Mouse (Mus musculus) intestine, embryonic 15.5 days (tissue): Measurements from ENCODE around the gene Thop1. TPM values are rescaled to one million over a fixed set of nuclear protein-coding genes. Genes with fewer than 3 reads are reported as not detected.
A peak's percentile ranks its signal among the peaks of the same experiment; 100 is the strongest.
"Not testable (repeated sequence)": the region's sequence is repeated elsewhere in the genome, so short reads cannot be mapped to it uniquely, and the experiment has no call there.

Experiments used
- ATAC-seq: fragments of 200-750 bp; cut with Nextera tagmentation; 2 replicates; pipeline ENCODE4 v1.8.0; 2017; ENCODE audit warnings: moderate TSS enrichment, moderate library complexity
- H3K27ac ChIP-seq: fragments of 300-500 bp; sonication (generic); 2 replicates; pipeline ENCODE4 v1.5.1; 2015; ENCODE audit warnings: mild to moderate bottlenecking, inconsistent platforms
- H3K27me3 ChIP-seq: fragments of 300-500 bp; sonication (generic); replicated peaks from 2 replicates; pipeline ENCODE4 v1.6.1; 2015; ENCODE audit warnings: inconsistent platforms
- H3K36me3 ChIP-seq: fragments of 300-500 bp; sonication (generic); 2 replicates; pipeline ENCODE4 v1.6.1; 2015; ENCODE audit warnings: inconsistent platforms
- H3K4me1 ChIP-seq: fragments of 300-500 bp; sonication (generic); replicated peaks from 2 replicates; pipeline ENCODE4 v1.6.1; 2015; ENCODE audit warnings: inconsistent platforms
- H3K4me2 ChIP-seq: fragments of 300-500 bp; sonication (generic); replicated peaks from 2 replicates; pipeline ENCODE4 v1.6.1; 2015; ENCODE audit warnings: mild to moderate bottlenecking, inconsistent platforms
- H3K4me3 ChIP-seq: fragments of 300-500 bp; sonication (generic); replicated peaks from 2 replicates; pipeline ENCODE4 v1.5.1; 2015; ENCODE audit warnings: inconsistent platforms
- H3K9ac ChIP-seq: fragments of 300-500 bp; sonication (generic); 2 replicates; pipeline ENCODE4 v1.6.1; 2015; ENCODE audit warnings: inconsistent platforms
- H3K9me3 ChIP-seq: fragments of 300-500 bp; sonication (generic); 2 replicates; pipeline ENCODE4 v1.6.1; 2016; ENCODE audit warnings: inconsistent platforms
- whole genome bisulfite sequencing: fragments of 180-500 bp; shearing (Covaris S2); methylation state at CpG from one replicate; pipeline ENCODE4 v1.1.7; 2015; 5-methylcytosine and 5-hydroxymethylcytosine counted together
- polyA plus RNA-seq: library from polyadenylated mRNA; unstranded; fragments of >200 nt; fragmentation: Nextera tagmentation; extraction: Ambion mirVana; gene quantifications from 2 replicates; pipeline ENCODE4 v1.2.1, GENCODE M21; 2015

The Thop1 gene
- polyA plus RNA-seq, 1 experiment from 2014 or later: 57.1 TPM

DNA sequence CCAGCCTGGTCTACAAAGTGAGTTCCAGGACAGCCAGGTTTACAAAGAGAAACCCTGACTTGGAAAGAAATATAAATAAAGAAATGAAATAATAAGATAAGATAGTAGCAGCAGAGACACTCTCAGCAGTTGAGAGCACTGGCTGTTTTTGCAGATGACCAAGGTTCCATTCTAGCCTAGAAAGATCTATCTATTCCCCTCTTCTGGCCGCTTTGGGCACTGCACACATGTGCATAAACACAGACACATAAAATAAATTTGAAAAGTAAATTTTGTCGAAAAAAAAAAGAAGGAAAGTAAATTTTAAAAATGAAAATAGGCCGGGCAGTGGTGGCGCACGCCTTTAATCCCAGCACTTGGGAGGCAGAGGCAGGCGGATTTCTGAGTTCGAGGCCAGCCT lies 33.6 kb upstream of the Thop1 start:
- Histone ChIP-seq H3K4me3 (no peak overlapping the region), H3K9me3 (no peaks in the 10 kb centered on the region), H3K27me3 (no peaks in the 10 kb centered on the region), H3K27ac (no peak overlapping the region), H3K4me1 (0 out of 2 replicates have a peak, but pooled peaks cover 2% of the 10 kb centered on the region), H3K36me3 (peaks cover 4% of the 10 kb centered on the region; the same call in 1 of the 2 replicates), H3K9ac (no peak overlapping the region), H3K4me2 (no peak overlapping the region)
- ATAC-seq: no peak
- WGBS: 77% methylated on average over 7 of the region's 7 CpGs

GRCm38 (mm10) chr10:81036988-81037580 lies 32.8 kb upstream of the Thop1 start, which contains the start of gene Slc39a3:
Slc39a3 (minus strand) TSS chr10:81037426.
- peak within 1 kb of the TSS; percentile 46 for H3K27ac ChIP-seq
- under 1% methylated on average over 35 of the region's 35 CpGs for whole genome bisulfite sequencing

GRCm38 (mm10) chr10:81041458-81042175 lies 28.2 kb upstream of the Thop1 start:
- WGBS: 25% methylated on average over 13 of the region's 13 CpGs
- no peak for ATAC-seq
- no peak overlapping the region for H3K4me2 ChIP-seq
- no peak overlapping the region for H3K4me3 ChIP-seq
- no peaks in the 10 kb centered on the region for H3K9me3 ChIP-seq
- H3K9ac ChIP-seq: no peak overlapping the region
- H3K36me3 ChIP-seq: peaks cover 33% of the 10 kb centered on the region
- H3K4me1 ChIP-seq: 0 out of 2 replicates have a peak, but pooled peaks cover 2% of the 10 kb centered on the region
- H3K27me3 ChIP-seq: no peaks in the 10 kb centered on the region
- H3K27ac ChIP-seq: no peak overlapping the region

More at GRCm38 (mm10) chr10:81036988-81037580, 32.8 kb upstream of the Thop1 start, which contains the start of gene Slc39a3:
- H3K9ac ChIP-seq: peak within 1 kb of the TSS; percentile 75
- no peaks in the 10 kb centered on the region for H3K9me3 ChIP-seq
- H3K36me3 ChIP-seq: no peaks in the 10 kb centered on the region
- no peaks in the 10 kb centered on the region for H3K27me3 ChIP-seq
- peak within 1 kb of the TSS; percentile 74 for H3K4me2 ChIP-seq
- peak within 1 kb of the TSS; percentile 68 for H3K4me3 ChIP-seq
- H3K4me1 ChIP-seq: 0 out of 2 replicates have a peak, but pooled peaks cover 2% of the 10 kb centered on the region
- peak; percentile 99 for ATAC-seq

GRCm38 (mm10) chr10:81045246-81045645 lies 24.6 kb upstream of the Thop1 start:
- not testable (repeated sequence) for H3K27me3 ChIP-seq, H3K9ac ChIP-seq, H3K27ac ChIP-seq, H3K9me3 ChIP-seq, ATAC-seq, H3K4me2 ChIP-seq, H3K4me1 ChIP-seq, H3K4me3 ChIP-seq
- 89% methylated on average over 14 of the region's 14 CpGs for WGBS
- H3K36me3 ChIP-seq: peaks cover 60% of the 10 kb centered on the region

GRCm38 (mm10) chr10:81050645-81051044 lies 19.2 kb upstream of the Thop1 start:
- H3K36me3 ChIP-seq: peaks cover 49% of the 10 kb centered on the region
- 81% methylated on average over 4 of the region's 4 CpGs for WGBS
- ATAC-seq: no peak

DNA sequence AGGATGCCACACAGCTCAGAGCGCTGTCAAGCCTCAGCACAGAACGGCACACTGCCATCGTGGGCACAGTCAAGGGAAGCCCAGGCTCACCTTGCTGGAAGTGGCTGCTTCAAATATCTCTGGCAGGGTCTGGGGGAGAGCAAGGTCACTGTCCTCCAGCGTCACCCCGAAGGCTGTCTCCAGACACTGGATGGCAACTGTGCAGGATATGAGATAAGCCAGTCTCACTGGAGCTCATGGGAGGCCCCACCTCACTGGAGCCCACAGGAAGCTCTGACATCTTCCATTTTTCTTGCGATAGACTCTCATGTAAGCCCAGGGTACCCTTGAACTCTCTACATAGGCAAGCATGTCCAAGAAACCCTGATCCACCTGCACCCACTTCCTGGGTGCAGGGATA lies 18.7 kb upstream of the Thop1 start:
- H3K4me2 ChIP-seq: no peak overlapping the region
- peaks cover 46% of the 10 kb centered on the region for H3K36me3 ChIP-seq
- no peaks in the 10 kb centered on the region for H3K27me3 ChIP-seq
- WGBS: 94% methylated on average over 6 of the region's 6 CpGs
- H3K27ac ChIP-seq: no peak overlapping the region
- ATAC-seq: no peak
- H3K9me3 ChIP-seq: no peaks in the 10 kb centered on the region
- H3K4me1 ChIP-seq: no peaks in the 10 kb centered on the region
- no peak overlapping the region for H3K9ac ChIP-seq
- no peak overlapping the region for H3K4me3 ChIP-seq

More at GRCm38 (mm10) chr10:81050645-81051044, 19.2 kb upstream of the Thop1 start:
- Histone ChIP-seq H3K9me3 (no peaks in the 10 kb centered on the region), H3K27ac (no peak overlapping the region), H3K4me2 (no peak overlapping the region), H3K27me3 (no peaks in the 10 kb centered on the region), H3K4me3 (no peak overlapping the region), H3K4me1 (no peaks in the 10 kb centered on the region), H3K9ac (no peak overlapping the region)

DNA sequence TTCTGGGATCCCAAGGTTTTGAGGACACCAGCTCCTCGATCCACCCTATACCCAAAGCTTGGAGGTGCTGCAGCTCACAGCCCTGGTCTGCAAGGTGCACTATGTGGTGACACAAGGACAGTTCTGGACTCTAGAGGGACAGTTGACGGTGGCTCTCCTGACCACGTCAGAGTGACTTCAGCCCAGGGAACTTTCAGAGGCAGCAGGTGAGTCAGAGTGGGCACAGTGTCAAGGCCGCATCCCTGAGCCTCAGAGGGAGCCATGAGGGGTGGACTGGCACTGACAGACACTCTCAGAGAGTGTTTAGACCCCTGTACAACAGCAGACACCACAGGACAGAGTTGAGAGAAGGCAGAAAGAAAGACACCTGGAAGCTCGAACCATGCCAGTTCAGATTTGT lies 17.3 kb upstream of the Thop1 start:
- 93% methylated on average over 5 of the region's 5 CpGs for WGBS
- H3K9ac ChIP-seq: no peak overlapping the region
- no peak overlapping the region for H3K4me3 ChIP-seq
- H3K36me3 ChIP-seq: peaks cover 34% of the 10 kb centered on the region
- no peak overlapping the region for H3K27ac ChIP-seq
- no peak overlapping the region for H3K4me2 ChIP-seq
- no peaks in the 10 kb centered on the region for H3K9me3 ChIP-seq
- no peak for ATAC-seq
- 0 out of 2 replicates have a peak, but pooled peaks cover under 1% of the 10 kb centered on the region for H3K4me1 ChIP-seq
- no peaks in the 10 kb centered on the region for H3K27me3 ChIP-seq

- WGBS: 87% methylated on average over 6 of the region's 6 CpGs
Observed at GRCm38 (mm10) chr10:81055169-81055568, 14.7 kb upstream of the Thop1 start.

GRCm38 (mm10) chr10:81055802-81056340 lies 14.0 kb upstream of the Thop1 start:
- not testable (repeated sequence) for H3K9ac ChIP-seq, ATAC-seq, H3K27me3 ChIP-seq, H3K27ac ChIP-seq, H3K9me3 ChIP-seq, H3K4me3 ChIP-seq, H3K4me2 ChIP-seq
- WGBS: 83% methylated on average over 11 of the region's 11 CpGs
- Histone ChIP-seq H3K4me1 (peaks cover 15% of the 10 kb centered on the region), H3K36me3 (peaks cover 10% of the 10 kb centered on the region)

More at GRCm38 (mm10) chr10:81055169-81055568, 14.7 kb upstream of the Thop1 start:
- H3K9ac ChIP-seq: no peak overlapping the region
- H3K36me3 ChIP-seq: peaks cover 15% of the 10 kb centered on the region
- H3K27ac ChIP-seq: no peak overlapping the region
- H3K4me2 ChIP-seq: no peak overlapping the region
- no peaks in the 10 kb centered on the region for H3K27me3 ChIP-seq
- H3K4me3 ChIP-seq: no peak overlapping the region
- H3K4me1 ChIP-seq: peaks cover 15% of the 10 kb centered on the region
- H3K9me3 ChIP-seq: no peaks in the 10 kb centered on the region
- no peak for ATAC-seq

DNA sequence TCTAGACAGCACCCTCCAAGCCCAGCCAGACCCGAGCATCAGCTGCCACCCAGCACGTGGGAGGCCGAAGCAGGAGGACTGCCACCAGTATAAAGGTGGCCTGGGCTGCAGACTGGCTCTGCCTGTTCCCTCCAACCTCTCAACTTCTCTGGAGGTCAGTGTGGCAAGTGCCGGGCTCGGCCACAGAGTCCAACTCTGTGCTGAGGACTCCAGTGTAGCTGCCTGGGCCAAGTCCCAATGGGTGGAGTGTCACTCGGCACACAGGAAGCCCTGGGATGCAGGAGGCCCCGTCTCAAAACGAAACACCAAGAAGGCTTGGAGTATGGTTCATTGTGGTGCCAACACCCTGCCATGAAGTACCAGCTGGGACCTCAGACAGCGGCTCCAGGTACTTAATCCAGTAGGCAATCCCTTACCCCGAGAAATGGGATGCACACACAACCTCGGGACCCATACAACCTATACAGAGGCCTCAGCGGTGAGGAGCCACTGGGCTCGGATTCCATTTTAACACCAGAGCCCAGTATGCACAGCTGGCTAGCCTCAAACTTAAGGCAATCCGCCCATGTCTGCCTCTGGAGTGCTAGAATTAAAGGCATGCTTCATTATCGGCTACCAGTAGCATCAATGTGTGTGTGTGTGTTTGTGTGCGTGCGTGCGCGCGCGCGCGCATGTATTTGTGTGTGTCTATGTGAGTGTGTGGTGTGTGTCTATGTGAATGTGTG lies 12.3 kb upstream of the Thop1 start:
- Histone ChIP-seq H3K4me3 (no peak overlapping the region), H3K9ac (no peak overlapping the region)
- ATAC-seq: no peak

DNA sequence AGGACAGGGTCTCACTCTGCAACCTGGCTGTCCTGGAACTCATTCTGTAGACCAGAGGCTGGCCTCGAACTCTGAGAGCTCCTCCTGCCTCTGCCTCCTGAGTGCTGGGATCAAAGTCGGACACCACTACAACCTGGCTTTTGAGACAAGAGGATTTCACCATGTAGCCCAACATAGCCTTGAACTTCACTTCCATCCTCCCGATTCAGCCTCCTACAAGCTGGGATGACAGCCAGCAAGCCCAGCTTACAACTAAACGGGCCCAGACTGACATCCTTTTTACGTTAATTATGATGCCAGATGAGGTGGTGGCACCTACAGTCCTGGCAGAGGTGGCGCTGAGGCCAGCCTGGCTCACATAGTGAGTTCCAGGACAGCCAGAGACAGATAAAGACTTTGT lies 10.9 kb upstream of the Thop1 start:
- 85% methylated on average over 6 of the region's 6 CpGs for WGBS
- Histone ChIP-seq H3K36me3 (no peaks in the 10 kb centered on the region), H3K4me2 (peak overlapping the region; percentile 82), H3K9me3 (no peaks in the 10 kb centered on the region), H3K27me3 (no peaks in the 10 kb centered on the region), H3K9ac (peak overlapping the region; percentile 77; the same call in 1 of the 2 replicates), H3K4me3 (peak overlapping the region; percentile 76), H3K27ac (no peak overlapping the region), H3K4me1 (peaks cover 15% of the 10 kb centered on the region)
- no peak for ATAC-seq

More for the DNA sequence above, 12.3 kb upstream of the Thop1 start:
- 91% methylated on average over 23 of the region's 23 CpGs for WGBS
- no peaks in the 10 kb centered on the region for H3K27me3 ChIP-seq
- no peak overlapping the region for H3K27ac ChIP-seq
- H3K9me3 ChIP-seq: no peaks in the 10 kb centered on the region
- H3K36me3 ChIP-seq: no peaks in the 10 kb centered on the region
- peaks cover 15% of the 10 kb centered on the region for H3K4me1 ChIP-seq
- H3K4me2 ChIP-seq: no peak overlapping the region
